Mouse (Mus musculus): Measurements from ENCODE around the gene Nrcam. TPM values are rescaled to one million over a fixed set of nuclear protein-coding genes. Genes with fewer than 3 reads are reported as not detected.
"Not testable (repeated sequence)": the region's sequence is repeated elsewhere in the genome, so short reads cannot be mapped to it uniquely, and the experiment has no call there.

The Nrcam gene
- polyA plus RNA-seq (2015; fragmentation: Nextera tagmentation; extraction: Ambion mirVana) = 4.7 and 5.7 TPM in 2 replicates

DNA sequence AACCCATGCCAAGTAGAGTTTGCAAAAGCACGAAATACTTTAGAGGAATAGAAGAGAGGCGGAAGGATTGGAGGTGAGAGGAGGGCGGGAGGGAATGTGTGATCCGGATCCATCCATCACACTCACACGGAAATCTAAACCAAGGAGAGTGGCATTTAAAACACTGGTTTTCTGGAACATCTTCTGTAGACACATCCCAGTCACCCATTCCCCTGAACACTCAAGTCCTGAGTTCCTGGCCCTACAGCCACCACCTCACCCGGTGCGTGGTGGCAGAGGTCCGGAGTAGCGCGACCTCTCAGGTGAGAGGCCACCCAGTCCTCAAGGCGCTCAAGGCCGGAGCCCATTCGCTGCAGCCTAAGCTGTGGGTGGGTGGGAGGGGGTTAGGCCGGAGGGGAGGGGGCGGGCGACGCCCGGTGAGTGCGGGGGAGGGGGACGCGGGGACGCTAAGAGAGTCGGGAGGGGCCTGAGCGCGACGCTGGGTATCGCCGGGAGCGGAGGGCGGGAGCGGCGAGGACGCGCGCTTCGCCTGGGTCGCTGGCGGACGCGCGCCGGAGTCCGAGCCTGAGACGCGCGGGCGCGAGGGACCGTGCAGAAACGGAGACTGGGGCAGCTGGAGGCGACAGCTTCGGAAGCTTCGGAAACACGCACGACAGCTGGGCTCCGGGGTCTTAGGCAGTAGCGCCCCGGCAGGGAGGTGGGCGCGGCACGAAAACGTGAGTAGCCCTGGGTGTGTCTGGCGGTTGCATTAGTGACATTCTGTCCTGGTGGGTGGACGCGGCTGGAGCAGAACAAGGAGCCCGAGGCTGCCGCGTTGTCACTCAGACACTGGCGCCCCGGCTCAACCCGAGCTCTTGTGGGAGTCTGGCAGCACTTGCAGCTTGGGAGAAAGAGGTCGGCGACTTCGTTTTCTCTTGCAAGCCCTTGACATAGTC lies at the start of gene Nrcam:
Gene Nrcam, plus strand, starts transcription at position 505 of the 935 bp plus-strand sequence.
- Histone ChIP-seq H3K9ac (ENCODE audit: low read length) (peak within 1 kb of the TSS; percentile 69), H3K4me3 (replicated peaks; ENCODE audit: low read length) (peak within 1 kb of the TSS; percentile 67), H3K27me3 (ENCODE audit: control insufficient read depth, insufficient read depth, low read length) (peaks cover 8% of the 10 kb centered on the region), H3K27ac (ENCODE audit: low read length) (no peak within 1 kb of the TSS), H3K9me3 (replicated peaks; ENCODE audit: control insufficient read depth, low read length) (no peaks in the 10 kb centered on the region), H3K4me1 (ENCODE audit: control insufficient read depth, insufficient read depth, low read length) (peaks cover 6% of the 10 kb centered on the region; the same call in 1 of the 2 replicates), H3K4me2 (ENCODE audit: low read depth, low read length) (peak within 1 kb of the TSS; percentile 100), H3K36me3 (ENCODE audit: control insufficient read depth, insufficient read depth, low read length) (no peaks in the 10 kb centered on the region)
- 3% methylated on average over 73 of the region's 74 CpGs for WGBS
- peak; percentile 76 for ATAC-seq (ENCODE audit: insufficient read depth, low FRiP score)

- 58% methylated on average over 2 of the region's 2 CpGs for WGBS
- not testable (repeated sequence) for H3K4me2 ChIP-seq (ENCODE audit: low read depth, low read length); H3K27me3 ChIP-seq (ENCODE audit: control insufficient read depth, insufficient read depth, low read length); H3K36me3 ChIP-seq (ENCODE audit: control insufficient read depth, insufficient read depth, low read length); H3K4me3 ChIP-seq (replicated peaks; ENCODE audit: low read length); H3K4me1 ChIP-seq (ENCODE audit: control insufficient read depth, insufficient read depth, low read length); H3K9ac ChIP-seq (ENCODE audit: low read length); H3K9me3 ChIP-seq (replicated peaks; ENCODE audit: control insufficient read depth, low read length); ATAC-seq (ENCODE audit: insufficient read depth, low FRiP score); H3K27ac ChIP-seq (ENCODE audit: low read length)
Observed at GRCm38 (mm10) chr12:44280147-44280546, 48.5 kb upstream of the Nrcam start.

DNA sequence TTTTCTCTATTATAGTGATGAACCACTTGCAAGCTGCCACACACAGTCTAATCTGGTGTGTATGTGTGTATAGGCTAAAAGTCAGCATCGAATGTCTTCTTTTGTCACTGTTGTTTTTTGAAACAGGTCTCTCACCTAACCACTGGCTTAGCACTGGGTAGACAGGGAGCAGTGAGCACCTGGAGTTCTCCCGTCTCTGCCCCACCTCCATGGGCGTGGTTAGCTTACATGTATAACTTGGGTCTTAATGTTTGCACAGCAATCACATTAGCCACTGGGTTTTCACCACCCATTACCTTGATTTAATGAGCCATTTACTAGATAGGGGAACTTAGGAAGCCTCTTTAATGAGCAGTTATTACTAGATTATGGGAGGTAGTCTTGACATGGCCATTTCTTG lies 47.2 kb upstream of the Nrcam start:
- no peaks in the 10 kb centered on the region for H3K9me3 ChIP-seq (replicated peaks; ENCODE audit: control insufficient read depth, low read length)
- ATAC-seq (ENCODE audit: insufficient read depth, low FRiP score) = peak; percentile 64; the same call in 1 of the 2 replicates
- H3K27me3 ChIP-seq (ENCODE audit: control insufficient read depth, insufficient read depth, low read length) = no peaks in the 10 kb centered on the region
- H3K4me2 ChIP-seq (ENCODE audit: low read depth, low read length) = no peak overlapping the region
- 61% methylated on average over 3 of the region's 3 CpGs for WGBS
- no peak overlapping the region for H3K27ac ChIP-seq (ENCODE audit: low read length)
- no peak overlapping the region for H3K9ac ChIP-seq (ENCODE audit: low read length)
- no peaks in the 10 kb centered on the region for H3K36me3 ChIP-seq (ENCODE audit: control insufficient read depth, insufficient read depth, low read length)
- H3K4me1 ChIP-seq (ENCODE audit: control insufficient read depth, insufficient read depth, low read length) = no peaks in the 10 kb centered on the region
- H3K4me3 ChIP-seq (replicated peaks; ENCODE audit: low read length) = no peak overlapping the region

DNA sequence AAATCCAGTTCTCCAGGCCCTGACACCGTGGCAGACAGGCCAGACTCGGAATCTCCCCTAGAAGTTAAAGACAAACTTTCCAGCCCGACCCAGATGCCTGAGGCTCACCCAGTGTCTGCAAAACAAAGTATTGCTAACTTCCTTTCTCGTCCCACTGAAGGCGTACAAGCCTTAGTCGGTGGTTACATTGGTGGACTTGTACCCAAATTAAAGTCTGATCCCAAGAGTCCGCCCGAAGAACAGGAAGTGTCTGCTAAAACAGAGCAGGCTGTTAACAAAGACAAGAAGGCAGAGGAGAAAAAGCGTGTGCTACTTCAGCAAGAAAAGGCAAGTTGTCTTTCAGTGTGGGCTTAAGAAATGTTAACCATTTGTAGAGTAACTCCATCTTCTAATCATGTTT lies 45.3 kb upstream of the Nrcam start:
- Histone ChIP-seq H3K27ac (ENCODE audit: low read length) (no peak overlapping the region), H3K4me1 (ENCODE audit: control insufficient read depth, insufficient read depth, low read length) (no peaks in the 10 kb centered on the region), H3K27me3 (ENCODE audit: control insufficient read depth, insufficient read depth, low read length) (no peaks in the 10 kb centered on the region), H3K9ac (ENCODE audit: low read length) (no peak overlapping the region), H3K36me3 (ENCODE audit: control insufficient read depth, insufficient read depth, low read length) (no peaks in the 10 kb centered on the region), H3K4me2 (ENCODE audit: low read depth, low read length) (no peak overlapping the region), H3K4me3 (replicated peaks; ENCODE audit: low read length) (no peak overlapping the region), H3K9me3 (replicated peaks; ENCODE audit: control insufficient read depth, low read length) (no peaks in the 10 kb centered on the region)
- 54% methylated on average over 9 of the region's 9 CpGs for WGBS
- no peak for ATAC-seq (ENCODE audit: insufficient read depth, low FRiP score)

- Histone ChIP-seq H3K4me1 (ENCODE audit: control insufficient read depth, insufficient read depth, low read length) (no peaks in the 10 kb centered on the region), H3K27me3 (ENCODE audit: control insufficient read depth, insufficient read depth, low read length) (no peaks in the 10 kb centered on the region), H3K9ac (ENCODE audit: low read length) (no peak overlapping the region), H3K27ac (ENCODE audit: low read length) (no peak overlapping the region), H3K4me2 (ENCODE audit: low read depth, low read length) (no peak overlapping the region), H3K4me3 (replicated peaks; ENCODE audit: low read length) (no peak overlapping the region), H3K9me3 (replicated peaks; ENCODE audit: control insufficient read depth, low read length) (no peaks in the 10 kb centered on the region), H3K36me3 (ENCODE audit: control insufficient read depth, insufficient read depth, low read length) (no peaks in the 10 kb centered on the region)
- ATAC-seq (ENCODE audit: insufficient read depth, low FRiP score) = no peak
- 91% methylated on average over 8 of the region's 8 CpGs for WGBS
Observed at GRCm38 (mm10) chr12:44286992-44287391, 41.7 kb upstream of the Nrcam start.

DNA sequence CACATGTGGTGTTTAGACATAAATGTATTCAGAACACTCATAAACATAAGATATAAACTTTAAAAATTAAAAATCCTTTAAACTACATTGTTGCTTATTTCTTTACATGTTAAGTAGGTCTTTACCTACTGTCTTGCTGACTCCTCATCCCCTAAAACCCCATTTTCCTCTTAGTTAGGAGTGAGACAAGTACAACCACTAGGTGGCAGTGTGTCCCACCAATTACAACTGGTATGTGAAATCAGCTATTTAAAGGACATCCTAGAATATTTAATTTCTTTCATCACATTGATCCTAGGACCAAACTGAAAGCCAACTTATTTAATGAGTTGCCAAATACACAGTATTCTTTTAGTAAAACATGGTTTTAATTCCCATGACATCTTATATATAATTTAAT lies 36.4 kb upstream of the Nrcam start:
- Histone ChIP-seq H3K9me3 (replicated peaks; ENCODE audit: control insufficient read depth, low read length) (no peaks in the 10 kb centered on the region), H3K27ac (ENCODE audit: low read length) (no peak overlapping the region)
- ATAC-seq (ENCODE audit: insufficient read depth, low FRiP score) = no peak

DNA sequence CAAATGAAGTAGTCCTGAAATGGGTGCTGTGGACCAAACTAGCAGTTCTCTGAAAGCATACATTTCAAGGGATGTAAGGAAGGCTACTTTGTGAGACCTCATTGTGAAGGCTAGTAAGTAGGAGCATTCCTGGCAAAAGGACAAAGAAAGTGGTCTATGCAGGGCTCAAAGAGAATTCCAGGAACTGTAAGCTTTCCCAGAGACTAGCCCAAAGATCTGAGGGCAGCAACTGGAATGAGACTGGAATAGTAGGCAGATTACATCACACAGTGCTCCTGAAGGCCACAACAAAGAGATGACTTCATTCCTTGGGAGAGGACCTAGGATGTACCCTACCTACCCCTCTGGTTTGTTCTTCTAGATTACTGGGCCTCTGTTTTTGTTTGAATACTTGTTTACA lies 27.9 kb upstream of the Nrcam start:
- no peak overlapping the region for H3K4me2 ChIP-seq (ENCODE audit: low read depth, low read length)
- no peaks in the 10 kb centered on the region for H3K27me3 ChIP-seq (ENCODE audit: control insufficient read depth, insufficient read depth, low read length)
- H3K4me1 ChIP-seq (ENCODE audit: control insufficient read depth, insufficient read depth, low read length) = no peaks in the 10 kb centered on the region
- H3K27ac ChIP-seq (ENCODE audit: low read length) = no peak overlapping the region
- peaks cover 4% of the 10 kb centered on the region; the same call in 1 of the 2 replicates for H3K36me3 ChIP-seq (ENCODE audit: control insufficient read depth, insufficient read depth, low read length)
- H3K9me3 ChIP-seq (replicated peaks; ENCODE audit: control insufficient read depth, low read length) = no peaks in the 10 kb centered on the region
- H3K9ac ChIP-seq (ENCODE audit: low read length) = no peak overlapping the region
- no peak overlapping the region for H3K4me3 ChIP-seq (replicated peaks; ENCODE audit: low read length)
- ATAC-seq (ENCODE audit: insufficient read depth, low FRiP score) = no peak

More for the DNA sequence above, 36.4 kb upstream of the Nrcam start:
- no peak overlapping the region for H3K4me3 ChIP-seq (replicated peaks; ENCODE audit: low read length)
- no peaks in the 10 kb centered on the region for H3K4me1 ChIP-seq (ENCODE audit: control insufficient read depth, insufficient read depth, low read length)
- H3K9ac ChIP-seq (ENCODE audit: low read length) = no peak overlapping the region
- H3K4me2 ChIP-seq (ENCODE audit: low read depth, low read length) = no peak overlapping the region
- H3K36me3 ChIP-seq (ENCODE audit: control insufficient read depth, insufficient read depth, low read length) = peaks cover 4% of the 10 kb centered on the region; the same call in 1 of the 2 replicates
- no peaks in the 10 kb centered on the region for H3K27me3 ChIP-seq (ENCODE audit: control insufficient read depth, insufficient read depth, low read length)

DNA sequence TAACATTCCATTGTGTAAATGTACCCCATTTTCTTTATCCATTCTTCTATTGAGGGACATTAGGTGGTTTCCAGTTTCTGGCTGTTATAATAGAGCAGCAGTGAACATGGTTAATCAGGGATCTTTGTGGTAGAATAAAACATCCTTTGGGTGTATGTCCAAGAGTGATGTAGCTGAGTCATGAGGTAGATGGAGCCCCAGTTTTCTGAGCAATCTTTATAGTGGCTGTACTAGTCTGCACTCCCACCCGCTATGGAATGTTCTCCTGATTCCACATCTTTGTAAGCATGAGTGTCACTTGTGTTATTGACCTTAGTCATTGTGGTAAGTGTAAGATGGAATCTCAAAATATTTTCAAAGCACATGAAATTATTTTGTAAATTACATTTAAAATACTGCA lies 24.7 kb upstream of the Nrcam start:
- Histone ChIP-seq H3K27me3 (ENCODE audit: control insufficient read depth, insufficient read depth, low read length) (no peaks in the 10 kb centered on the region), H3K9me3 (replicated peaks; ENCODE audit: control insufficient read depth, low read length) (no peaks in the 10 kb centered on the region), H3K36me3 (ENCODE audit: control insufficient read depth, insufficient read depth, low read length) (no peaks in the 10 kb centered on the region; the same call in 1 of the 2 replicates), H3K4me3 (replicated peaks; ENCODE audit: low read length) (no peak overlapping the region), H3K27ac (ENCODE audit: low read length) (no peak overlapping the region), H3K4me2 (ENCODE audit: low read depth, low read length) (no peak overlapping the region), H3K9ac (ENCODE audit: low read length) (no peak overlapping the region), H3K4me1 (ENCODE audit: control insufficient read depth, insufficient read depth, low read length) (no peaks in the 10 kb centered on the region)
- WGBS = 100% methylated on average over 1 of the region's 1 CpGs
- ATAC-seq (ENCODE audit: insufficient read depth, low FRiP score) = no peak

DNA sequence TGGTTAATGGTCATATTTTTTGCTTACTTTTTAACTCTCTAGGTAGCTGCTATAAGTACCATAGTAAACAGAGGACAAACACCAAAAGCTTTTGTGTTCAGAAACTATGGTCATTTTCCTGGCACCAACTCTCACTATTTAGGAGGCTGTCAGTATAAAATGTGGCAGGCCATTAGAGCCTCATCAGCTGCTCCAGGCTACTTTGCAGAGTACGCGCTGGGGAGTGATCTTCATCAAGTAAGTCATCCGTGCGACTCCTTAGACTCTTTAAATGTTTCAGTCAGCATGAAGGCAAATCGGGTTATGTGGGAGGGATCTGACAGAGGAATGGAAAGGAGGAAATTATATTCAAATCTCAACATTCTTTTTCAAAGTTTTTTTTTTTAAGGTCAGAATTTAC lies 23.8 kb upstream of the Nrcam start:
- 78% methylated on average over 5 of the region's 5 CpGs for WGBS
- no peaks in the 10 kb centered on the region; the same call in 1 of the 2 replicates for H3K36me3 ChIP-seq (ENCODE audit: control insufficient read depth, insufficient read depth, low read length)
- no peaks in the 10 kb centered on the region for H3K27me3 ChIP-seq (ENCODE audit: control insufficient read depth, insufficient read depth, low read length)
- no peaks in the 10 kb centered on the region for H3K9me3 ChIP-seq (replicated peaks; ENCODE audit: control insufficient read depth, low read length)
- H3K9ac ChIP-seq (ENCODE audit: low read length) = no peak overlapping the region
- H3K4me2 ChIP-seq (ENCODE audit: low read depth, low read length) = no peak overlapping the region
- H3K4me3 ChIP-seq (replicated peaks; ENCODE audit: low read length) = no peak overlapping the region
- ATAC-seq (ENCODE audit: insufficient read depth, low FRiP score) = no peak
- no peak overlapping the region for H3K27ac ChIP-seq (ENCODE audit: low read length)
- H3K4me1 ChIP-seq (ENCODE audit: control insufficient read depth, insufficient read depth, low read length) = no peaks in the 10 kb centered on the region

Measured in stomach, embryonic 16.5 days (tissue).